Mouse (Mus musculus): Measurements from ENCODE around the gene Tns3. TPM values are rescaled to one million over a fixed set of nuclear protein-coding genes. Genes with fewer than 3 reads are reported as not detected.
A peak's percentile ranks its signal among the peaks of the same experiment; 100 is the strongest.

The Tns3 gene
- polyA plus RNA-seq, 1 experiment from 2014 or later = 30.4 TPM

GRCm38 (mm10) chr11:8435101-8435500 lies 229.2 kb downstream of the Tns3 start:
- Histone ChIP-seq H3K4me1 (ENCODE audit: control insufficient read depth, insufficient read depth, low read length) (no peaks in the 10 kb centered on the region), H3K4me3 (replicated peaks; ENCODE audit: low read length) (no peak overlapping the region), H3K36me3 (ENCODE audit: control insufficient read depth, insufficient read depth, low read length) (peaks cover 52% of the 10 kb centered on the region), H3K9ac (ENCODE audit: low read length) (no peak overlapping the region), H3K4me2 (ENCODE audit: low read depth, low read length) (no peak overlapping the region), H3K9me3 (replicated peaks; ENCODE audit: control insufficient read depth, low read length) (no peaks in the 10 kb centered on the region), H3K27me3 (ENCODE audit: control insufficient read depth, insufficient read depth, low read length) (no peaks in the 10 kb centered on the region), H3K27ac (ENCODE audit: low read length) (no peak overlapping the region)
- 93% methylated on average over 6 of the region's 6 CpGs for WGBS
- ATAC-seq (ENCODE audit: insufficient read depth, low FRiP score) = no peak

GRCm38 (mm10) chr11:8434366-8434765 lies 230.0 kb downstream of the Tns3 start:
- 83% methylated on average over 6 of the region's 6 CpGs for WGBS
- ATAC-seq (ENCODE audit: insufficient read depth, low FRiP score) = no peak

GRCm38 (mm10) chr11:8433443-8433842 lies 230.9 kb downstream of the Tns3 start:
- H3K36me3 ChIP-seq (ENCODE audit: control insufficient read depth, insufficient read depth, low read length) = peaks cover 61% of the 10 kb centered on the region
- H3K27me3 ChIP-seq (ENCODE audit: control insufficient read depth, insufficient read depth, low read length) = no peaks in the 10 kb centered on the region
- H3K9ac ChIP-seq (ENCODE audit: low read length) = no peak overlapping the region
- H3K4me3 ChIP-seq (replicated peaks; ENCODE audit: low read length) = no peak overlapping the region
- no peaks in the 10 kb centered on the region for H3K4me1 ChIP-seq (ENCODE audit: control insufficient read depth, insufficient read depth, low read length)
- H3K4me2 ChIP-seq (ENCODE audit: low read depth, low read length) = no peak overlapping the region
- no peak for ATAC-seq (ENCODE audit: insufficient read depth, low FRiP score)
- 87% methylated on average over 9 of the region's 9 CpGs for WGBS
- no peak overlapping the region for H3K27ac ChIP-seq (ENCODE audit: low read length)
- no peaks in the 10 kb centered on the region for H3K9me3 ChIP-seq (replicated peaks; ENCODE audit: control insufficient read depth, low read length)

More at GRCm38 (mm10) chr11:8434366-8434765, 230.0 kb downstream of the Tns3 start:
- H3K4me2 ChIP-seq (ENCODE audit: low read depth, low read length) = no peak overlapping the region
- H3K27me3 ChIP-seq (ENCODE audit: control insufficient read depth, insufficient read depth, low read length) = no peaks in the 10 kb centered on the region
- no peaks in the 10 kb centered on the region for H3K4me1 ChIP-seq (ENCODE audit: control insufficient read depth, insufficient read depth, low read length)
- H3K9me3 ChIP-seq (replicated peaks; ENCODE audit: control insufficient read depth, low read length) = no peaks in the 10 kb centered on the region
- peaks cover 57% of the 10 kb centered on the region for H3K36me3 ChIP-seq (ENCODE audit: control insufficient read depth, insufficient read depth, low read length)
- no peak overlapping the region for H3K9ac ChIP-seq (ENCODE audit: low read length)
- H3K27ac ChIP-seq (ENCODE audit: low read length) = no peak overlapping the region
- no peak overlapping the region for H3K4me3 ChIP-seq (replicated peaks; ENCODE audit: low read length)

- Histone ChIP-seq H3K4me3 (replicated peaks; ENCODE audit: low read length) (no peak overlapping the region), H3K36me3 (ENCODE audit: control insufficient read depth, insufficient read depth, low read length) (peaks cover 61% of the 10 kb centered on the region), H3K4me1 (ENCODE audit: control insufficient read depth, insufficient read depth, low read length) (no peaks in the 10 kb centered on the region), H3K4me2 (ENCODE audit: low read depth, low read length) (no peak overlapping the region), H3K9ac (ENCODE audit: low read length) (no peak overlapping the region), H3K9me3 (replicated peaks; ENCODE audit: control insufficient read depth, low read length) (no peaks in the 10 kb centered on the region), H3K27me3 (ENCODE audit: control insufficient read depth, insufficient read depth, low read length) (no peaks in the 10 kb centered on the region), H3K27ac (ENCODE audit: low read length) (no peak overlapping the region)
- ATAC-seq (ENCODE audit: insufficient read depth, low FRiP score) = no peak
- WGBS = 90% methylated on average over 8 of the region's 8 CpGs
These were observed 231.4 kb downstream of the Tns3 start for GRCm38 (mm10) chr11:8432941-8433340.

- Histone ChIP-seq H3K27me3 (ENCODE audit: control insufficient read depth, insufficient read depth, low read length) (no peaks in the 10 kb centered on the region), H3K36me3 (ENCODE audit: control insufficient read depth, insufficient read depth, low read length) (peaks cover 24% of the 10 kb centered on the region; the same call in 1 of the 2 replicates), H3K4me3 (replicated peaks; ENCODE audit: low read length) (no peak overlapping the region), H3K4me2 (ENCODE audit: low read depth, low read length) (no peak overlapping the region), H3K27ac (ENCODE audit: low read length) (no peak overlapping the region), H3K4me1 (ENCODE audit: control insufficient read depth, insufficient read depth, low read length) (0 out of 2 replicates have a peak, but pooled peaks cover 6% of the 10 kb centered on the region), H3K9me3 (replicated peaks; ENCODE audit: control insufficient read depth, low read length) (no peaks in the 10 kb centered on the region), H3K9ac (ENCODE audit: low read length) (no peak overlapping the region)
- WGBS = 87% methylated on average over 11 of the region's 11 CpGs
- ATAC-seq (ENCODE audit: insufficient read depth, low FRiP score) = no peak
These were observed 236.7 kb downstream of the Tns3 start for GRCm38 (mm10) chr11:8427660-8428059.

- no peak overlapping the region for H3K9ac ChIP-seq (ENCODE audit: low read length)
- no peak overlapping the region for H3K4me2 ChIP-seq (ENCODE audit: low read depth, low read length)
- H3K4me3 ChIP-seq (replicated peaks; ENCODE audit: low read length) = no peak overlapping the region
- no peaks in the 10 kb centered on the region for H3K27me3 ChIP-seq (ENCODE audit: control insufficient read depth, insufficient read depth, low read length)
- ATAC-seq (ENCODE audit: insufficient read depth, low FRiP score) = no peak
- 0 out of 2 replicates have a peak, but pooled peaks cover 10% of the 10 kb centered on the region for H3K36me3 ChIP-seq (ENCODE audit: control insufficient read depth, insufficient read depth, low read length)
- H3K4me1 ChIP-seq (ENCODE audit: control insufficient read depth, insufficient read depth, low read length) = 0 out of 2 replicates have a peak, but pooled peaks cover 6% of the 10 kb centered on the region
- WGBS = 79% methylated on average over 5 of the region's 5 CpGs
- H3K9me3 ChIP-seq (replicated peaks; ENCODE audit: control insufficient read depth, low read length) = no peaks in the 10 kb centered on the region
- no peak overlapping the region for H3K27ac ChIP-seq (ENCODE audit: low read length)
These were observed 239.1 kb downstream of the Tns3 start for GRCm38 (mm10) chr11:8425226-8425570.

- 0 out of 2 replicates have a peak, but pooled peaks cover 6% of the 10 kb centered on the region for H3K4me1 ChIP-seq (ENCODE audit: control insufficient read depth, insufficient read depth, low read length)
- no peak overlapping the region for H3K27ac ChIP-seq (ENCODE audit: low read length)
- WGBS = 31% methylated on average over 13 of the region's 13 CpGs
- H3K27me3 ChIP-seq (ENCODE audit: control insufficient read depth, insufficient read depth, low read length) = no peaks in the 10 kb centered on the region
- ATAC-seq (ENCODE audit: insufficient read depth, low FRiP score) = peak; percentile 88
- peak overlapping the region; percentile 32; the same call in 1 of the 2 replicates for H3K4me2 ChIP-seq (ENCODE audit: low read depth, low read length)
- H3K9ac ChIP-seq (ENCODE audit: low read length) = 0 out of 2 replicates have a peak overlapping the region, but pooled peaks have one; percentile 36
- H3K36me3 ChIP-seq (ENCODE audit: control insufficient read depth, insufficient read depth, low read length) = 0 out of 2 replicates have a peak, but pooled peaks cover 5% of the 10 kb centered on the region
- no peak overlapping the region for H3K4me3 ChIP-seq (replicated peaks; ENCODE audit: low read length)
- no peaks in the 10 kb centered on the region for H3K9me3 ChIP-seq (replicated peaks; ENCODE audit: control insufficient read depth, low read length)
These were observed 239.8 kb downstream of the Tns3 start for GRCm38 (mm10) chr11:8424342-8425225.

- ATAC-seq (ENCODE audit: insufficient read depth, low FRiP score) = peak; percentile 72; the same call in 1 of the 2 replicates
- Histone ChIP-seq H3K27ac (ENCODE audit: low read length) (no peak overlapping the region), H3K27me3 (ENCODE audit: control insufficient read depth, insufficient read depth, low read length) (no peaks in the 10 kb centered on the region), H3K4me1 (ENCODE audit: control insufficient read depth, insufficient read depth, low read length) (no peaks in the 10 kb centered on the region), H3K9ac (ENCODE audit: low read length) (no peak overlapping the region), H3K4me2 (ENCODE audit: low read depth, low read length) (no peak overlapping the region), H3K4me3 (replicated peaks; ENCODE audit: low read length) (no peak overlapping the region), H3K9me3 (replicated peaks; ENCODE audit: control insufficient read depth, low read length) (no peaks in the 10 kb centered on the region), H3K36me3 (ENCODE audit: control insufficient read depth, insufficient read depth, low read length) (no peaks in the 10 kb centered on the region)
- WGBS = 27% methylated on average over 18 of the region's 18 CpGs
These were observed 259.0 kb downstream of the Tns3 start for GRCm38 (mm10) chr11:8405225-8405899.

- 86% methylated on average over 7 of the region's 7 CpGs for WGBS
- H3K4me1 ChIP-seq (ENCODE audit: control insufficient read depth, insufficient read depth, low read length) = no peaks in the 10 kb centered on the region
- H3K27me3 ChIP-seq (ENCODE audit: control insufficient read depth, insufficient read depth, low read length) = no peaks in the 10 kb centered on the region
- no peak for ATAC-seq (ENCODE audit: insufficient read depth, low FRiP score)
- H3K4me2 ChIP-seq (ENCODE audit: low read depth, low read length) = no peak overlapping the region
- H3K4me3 ChIP-seq (replicated peaks; ENCODE audit: low read length) = no peak overlapping the region
- no peaks in the 10 kb centered on the region for H3K9me3 ChIP-seq (replicated peaks; ENCODE audit: control insufficient read depth, low read length)
- H3K9ac ChIP-seq (ENCODE audit: low read length) = no peak overlapping the region
- H3K36me3 ChIP-seq (ENCODE audit: control insufficient read depth, insufficient read depth, low read length) = no peaks in the 10 kb centered on the region
- H3K27ac ChIP-seq (ENCODE audit: low read length) = no peak overlapping the region
These were observed 263.0 kb downstream of the Tns3 start for GRCm38 (mm10) chr11:8401328-8401727.

Measured in stomach, embryonic 16.5 days (tissue).